Mouse (Mus musculus): ENCODE results near the gene Edrf1. TPM values are rescaled to one million over a fixed set of nuclear protein-coding genes. Genes with fewer than 3 reads are reported as not detected.

Gene Edrf1
- polyA plus RNA-seq, 1 experiment from 2014 or later: 27.1 TPM

GRCm38 (mm10) chr7:133638306-133638705 is 963 bp downstream of the Edrf1 start:
- Histone ChIP-seq H3K4me1 (ENCODE audit: insufficient read depth, low read length) (peaks cover 11% of the 10 kb centered on the region), H3K9me3 (ENCODE audit: low read length) (no peaks in the 10 kb centered on the region), H3K9ac (replicated peaks; ENCODE audit: low read length) (peak overlapping the region; percentile 87), H3K27ac (ENCODE audit: low read length) (peak overlapping the region; percentile 81), H3K27me3 (ENCODE audit: insufficient read depth, low read length) (no peaks in the 10 kb centered on the region), H3K4me3 (ENCODE audit: low read length) (peak overlapping the region; percentile 68), H3K4me2 (replicated peaks; ENCODE audit: low read depth, low read length) (peak overlapping the region; percentile 86), H3K36me3 (ENCODE audit: insufficient read depth, low read length) (peaks cover 30% of the 10 kb centered on the region)
- peak; percentile 25; the same call in 1 of the 2 replicates for ATAC-seq (ENCODE audit: low FRiP score, low TSS enrichment)
- 6% methylated on average over 13 of the region's 13 CpGs for WGBS

DNA sequence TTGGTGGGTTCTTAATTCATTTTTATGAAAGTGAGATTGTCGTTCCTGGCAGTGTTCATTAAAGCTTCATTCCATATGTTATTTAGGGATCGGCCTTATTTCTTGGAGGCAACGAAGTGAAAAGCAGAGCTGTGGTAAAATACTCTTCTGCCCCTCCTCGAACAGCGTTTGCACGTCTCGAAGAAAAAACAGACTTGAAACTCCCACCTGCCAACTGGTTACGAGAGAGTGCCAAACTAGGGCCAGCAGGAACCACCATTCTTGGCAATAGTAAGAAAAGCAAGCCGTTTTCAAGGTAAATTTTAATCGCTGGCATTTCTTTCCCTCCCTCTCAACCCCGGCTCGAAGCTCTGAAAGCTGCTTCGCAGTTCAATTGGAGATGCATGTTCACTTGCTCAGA is 1.5 kb downstream of the Edrf1 start:
- WGBS: 73% methylated on average over 13 of the region's 13 CpGs
- peak overlapping the region; percentile 68 for H3K4me3 ChIP-seq (ENCODE audit: low read length)

GRCm38 (mm10) chr7:133645716-133646115 is 8.4 kb downstream of the Edrf1 start:
- Histone ChIP-seq H3K4me1 (ENCODE audit: insufficient read depth, low read length) (no peaks in the 10 kb centered on the region), H3K36me3 (ENCODE audit: insufficient read depth, low read length) (peaks cover 70% of the 10 kb centered on the region), H3K4me3 (ENCODE audit: low read length) (no peak overlapping the region), H3K9ac (replicated peaks; ENCODE audit: low read length) (no peak overlapping the region), H3K4me2 (replicated peaks; ENCODE audit: low read depth, low read length) (no peak overlapping the region), H3K27ac (ENCODE audit: low read length) (no peak overlapping the region), H3K9me3 (ENCODE audit: low read length) (no peaks in the 10 kb centered on the region), H3K27me3 (ENCODE audit: insufficient read depth, low read length) (no peaks in the 10 kb centered on the region)
- 88% methylated on average over 6 of the region's 6 CpGs for WGBS
- no peak for ATAC-seq (ENCODE audit: low FRiP score, low TSS enrichment)

More for the DNA sequence above, 1.5 kb downstream of the Edrf1 start:
- no peak for ATAC-seq (ENCODE audit: low FRiP score, low TSS enrichment)
- Histone ChIP-seq H3K27ac (ENCODE audit: low read length) (no peak overlapping the region), H3K36me3 (ENCODE audit: insufficient read depth, low read length) (peaks cover 34% of the 10 kb centered on the region), H3K4me2 (replicated peaks; ENCODE audit: low read depth, low read length) (peak overlapping the region; percentile 86), H3K27me3 (ENCODE audit: insufficient read depth, low read length) (no peaks in the 10 kb centered on the region), H3K9ac (replicated peaks; ENCODE audit: low read length) (peak overlapping the region; percentile 87), H3K4me1 (ENCODE audit: insufficient read depth, low read length) (peaks cover 11% of the 10 kb centered on the region), H3K9me3 (ENCODE audit: low read length) (no peaks in the 10 kb centered on the region)

GRCm38 (mm10) chr7:133662467-133662866 is 25.1 kb downstream of the Edrf1 start:
- H3K4me2 ChIP-seq (replicated peaks; ENCODE audit: low read depth, low read length): no peak overlapping the region
- no peak overlapping the region for H3K4me3 ChIP-seq (ENCODE audit: low read length)
- H3K27me3 ChIP-seq (ENCODE audit: insufficient read depth, low read length): no peaks in the 10 kb centered on the region
- H3K9ac ChIP-seq (replicated peaks; ENCODE audit: low read length): no peak overlapping the region
- H3K27ac ChIP-seq (ENCODE audit: low read length): no peak overlapping the region
- ATAC-seq (ENCODE audit: low FRiP score, low TSS enrichment): no peak
- peaks cover 82% of the 10 kb centered on the region for H3K36me3 ChIP-seq (ENCODE audit: insufficient read depth, low read length)
- WGBS: 64% methylated on average over 1 of the region's 1 CpGs
- no peaks in the 10 kb centered on the region for H3K4me1 ChIP-seq (ENCODE audit: insufficient read depth, low read length)
- H3K9me3 ChIP-seq (ENCODE audit: low read length): no peaks in the 10 kb centered on the region

DNA sequence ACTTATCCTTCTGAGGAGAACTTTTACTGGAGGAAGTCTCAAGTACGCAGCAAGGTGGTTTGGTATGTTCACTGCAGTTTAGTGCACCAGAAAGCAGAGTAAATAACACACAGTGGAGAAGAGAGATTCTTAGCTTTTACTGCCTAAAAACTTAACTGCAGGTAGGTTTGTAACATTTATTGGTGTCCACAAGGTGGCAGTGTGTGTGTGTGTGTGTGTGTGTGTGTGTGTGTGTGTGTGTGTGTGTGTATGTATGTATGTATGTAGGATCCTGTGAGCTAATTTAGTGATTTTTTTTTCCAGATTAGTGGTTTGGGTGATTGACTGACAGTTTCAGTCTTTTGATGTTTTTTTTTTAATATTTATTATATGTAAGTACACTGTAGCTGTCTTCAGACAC is 31.7 kb downstream of the Edrf1 start:
- 93% methylated on average over 1 of the region's 1 CpGs for WGBS

DNA sequence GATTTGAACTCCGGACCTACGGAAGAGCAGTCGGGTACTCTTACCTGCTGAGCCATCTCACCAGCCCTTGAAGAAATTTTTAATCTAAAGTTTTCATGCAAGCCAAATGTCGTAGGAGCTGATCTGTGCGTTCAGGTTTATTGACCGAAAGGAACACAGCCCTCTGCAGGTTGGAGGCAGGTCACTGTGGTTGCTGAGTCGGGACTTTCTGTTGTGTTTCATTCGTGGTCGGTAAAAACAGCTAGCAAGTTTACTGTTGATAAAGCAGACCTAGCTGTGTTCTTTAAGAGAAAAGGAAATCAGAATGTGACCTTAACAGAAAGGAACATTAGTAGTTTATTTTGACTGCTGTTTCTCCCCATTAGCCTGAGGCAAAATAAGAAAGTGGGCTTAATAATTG is 32.6 kb downstream of the Edrf1 start:
- ATAC-seq (ENCODE audit: low FRiP score, low TSS enrichment): no peak
- whole genome bisulfite sequencing: 88% methylated on average over 9 of the region's 9 CpGs
- Histone ChIP-seq H3K9me3 (ENCODE audit: low read length) (no peaks in the 10 kb centered on the region), H3K4me3 (ENCODE audit: low read length) (no peak overlapping the region), H3K36me3 (ENCODE audit: insufficient read depth, low read length) (peaks cover 64% of the 10 kb centered on the region), H3K27me3 (ENCODE audit: insufficient read depth, low read length) (no peaks in the 10 kb centered on the region), H3K4me1 (ENCODE audit: insufficient read depth, low read length) (no peaks in the 10 kb centered on the region), H3K27ac (ENCODE audit: low read length) (no peak overlapping the region), H3K9ac (replicated peaks; ENCODE audit: low read length) (no peak overlapping the region), H3K4me2 (replicated peaks; ENCODE audit: low read depth, low read length) (no peak overlapping the region)

More for the DNA sequence above, 31.7 kb downstream of the Edrf1 start:
- no peak overlapping the region for H3K4me2 ChIP-seq (replicated peaks; ENCODE audit: low read depth, low read length)
- no peak for ATAC-seq (ENCODE audit: low FRiP score, low TSS enrichment)
- H3K9ac ChIP-seq (replicated peaks; ENCODE audit: low read length): no peak overlapping the region
- H3K27me3 ChIP-seq (ENCODE audit: insufficient read depth, low read length): no peaks in the 10 kb centered on the region
- H3K9me3 ChIP-seq (ENCODE audit: low read length): no peaks in the 10 kb centered on the region
- no peak overlapping the region for H3K27ac ChIP-seq (ENCODE audit: low read length)
- peaks cover 71% of the 10 kb centered on the region for H3K36me3 ChIP-seq (ENCODE audit: insufficient read depth, low read length)
- H3K4me3 ChIP-seq (ENCODE audit: low read length): no peak overlapping the region
- H3K4me1 ChIP-seq (ENCODE audit: insufficient read depth, low read length): no peaks in the 10 kb centered on the region

DNA sequence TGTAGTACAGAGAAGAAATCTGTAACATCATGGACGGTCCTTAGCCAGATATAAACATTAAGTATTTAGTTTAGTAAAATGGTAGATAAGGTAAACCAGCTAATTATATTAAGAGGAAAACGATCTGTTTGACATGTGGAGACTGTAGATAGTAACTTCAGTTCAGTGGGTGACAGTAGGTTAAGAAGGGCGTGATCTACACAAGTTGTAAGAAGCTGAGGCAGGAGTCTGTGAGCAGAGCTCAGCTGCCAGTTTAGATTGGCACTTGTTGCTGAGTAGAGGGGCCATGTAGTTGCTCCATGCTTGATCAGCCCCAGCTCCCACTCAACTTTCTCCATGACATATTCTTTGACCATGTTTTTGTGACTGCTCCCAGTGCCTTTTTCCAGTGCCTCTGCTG is 33.5 kb downstream of the Edrf1 start:
- Histone ChIP-seq H3K9me3 (ENCODE audit: low read length) (no peaks in the 10 kb centered on the region), H3K27me3 (ENCODE audit: insufficient read depth, low read length) (no peaks in the 10 kb centered on the region), H3K4me1 (ENCODE audit: insufficient read depth, low read length) (no peaks in the 10 kb centered on the region), H3K9ac (replicated peaks; ENCODE audit: low read length) (no peak overlapping the region), H3K4me3 (ENCODE audit: low read length) (no peak overlapping the region), H3K4me2 (replicated peaks; ENCODE audit: low read depth, low read length) (no peak overlapping the region), H3K36me3 (ENCODE audit: insufficient read depth, low read length) (peaks cover 58% of the 10 kb centered on the region), H3K27ac (ENCODE audit: low read length) (no peak overlapping the region)
- no peak for ATAC-seq (ENCODE audit: low FRiP score, low TSS enrichment)
- 91% methylated on average over 3 of the region's 3 CpGs for WGBS

GRCm38 (mm10) chr7:133676002-133676401 is 38.7 kb downstream of the Edrf1 start:
- Histone ChIP-seq H3K4me3 (ENCODE audit: low read length) (no peak overlapping the region), H3K4me2 (replicated peaks; ENCODE audit: low read depth, low read length) (no peak overlapping the region), H3K9ac (replicated peaks; ENCODE audit: low read length) (no peak overlapping the region), H3K27me3 (ENCODE audit: insufficient read depth, low read length) (no peaks in the 10 kb centered on the region), H3K36me3 (ENCODE audit: insufficient read depth, low read length) (peaks cover 21% of the 10 kb centered on the region), H3K27ac (ENCODE audit: low read length) (no peak overlapping the region), H3K4me1 (ENCODE audit: insufficient read depth, low read length) (no peaks in the 10 kb centered on the region), H3K9me3 (ENCODE audit: low read length) (no peaks in the 10 kb centered on the region)
- WGBS: 76% methylated on average over 9 of the region's 9 CpGs
- no peak for ATAC-seq (ENCODE audit: low FRiP score, low TSS enrichment)

DNA sequence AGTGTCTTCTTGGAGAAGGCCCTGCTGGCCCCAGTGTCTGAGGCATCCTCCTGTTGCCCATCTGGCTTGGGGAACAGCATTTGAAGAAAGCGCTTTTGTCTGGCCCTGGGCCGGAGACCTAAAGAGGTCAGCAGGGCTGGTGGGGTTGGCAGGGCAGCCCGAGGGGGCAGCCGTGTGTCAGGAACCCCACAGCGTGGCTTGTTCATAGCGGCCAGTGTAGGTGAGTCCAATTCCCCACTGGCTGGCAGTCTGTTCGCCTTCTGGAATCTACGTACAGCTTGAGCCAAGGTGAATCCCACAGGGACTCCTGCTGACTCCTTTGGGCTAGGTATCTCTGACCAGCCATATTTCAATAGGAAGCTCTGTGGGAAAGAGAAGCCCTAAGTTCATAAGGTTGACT is 41.4 kb downstream of the Edrf1 start:
- no peaks in the 10 kb centered on the region for H3K9me3 ChIP-seq (ENCODE audit: low read length)
- H3K4me1 ChIP-seq (ENCODE audit: insufficient read depth, low read length): no peaks in the 10 kb centered on the region
- no peaks in the 10 kb centered on the region for H3K36me3 ChIP-seq (ENCODE audit: insufficient read depth, low read length)
- H3K4me3 ChIP-seq (ENCODE audit: low read length): no peak overlapping the region
- no peak overlapping the region for H3K4me2 ChIP-seq (replicated peaks; ENCODE audit: low read depth, low read length)
- H3K27ac ChIP-seq (ENCODE audit: low read length): no peak overlapping the region
- no peaks in the 10 kb centered on the region for H3K27me3 ChIP-seq (ENCODE audit: insufficient read depth, low read length)
- ATAC-seq (ENCODE audit: low FRiP score, low TSS enrichment): no peak
- H3K9ac ChIP-seq (replicated peaks; ENCODE audit: low read length): no peak overlapping the region
- 89% methylated on average over 8 of the region's 8 CpGs for WGBS

DNA sequence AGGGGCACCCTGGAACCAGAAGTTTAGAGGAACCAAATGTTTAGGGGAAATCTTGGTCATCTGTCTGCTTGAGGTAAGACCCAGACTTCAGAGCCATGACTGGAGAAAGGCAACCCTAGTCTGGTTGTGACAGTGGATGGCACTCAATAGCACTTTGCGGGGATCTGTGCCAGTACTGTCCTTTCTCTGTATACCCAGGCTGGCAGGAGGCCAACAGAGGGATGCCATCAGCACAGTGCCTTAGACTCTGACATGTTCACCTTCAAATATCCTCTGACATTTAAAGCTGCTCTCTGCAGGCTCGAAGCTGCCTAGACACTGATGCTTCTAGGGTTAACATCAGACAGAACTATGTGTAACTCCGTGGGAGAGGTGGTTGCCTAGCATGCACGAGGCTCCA is 42.1 kb downstream of the Edrf1 start:
- Histone ChIP-seq H3K27me3 (ENCODE audit: insufficient read depth, low read length) (no peaks in the 10 kb centered on the region), H3K9ac (replicated peaks; ENCODE audit: low read length) (no peak overlapping the region), H3K4me3 (ENCODE audit: low read length) (no peak overlapping the region), H3K4me1 (ENCODE audit: insufficient read depth, low read length) (no peaks in the 10 kb centered on the region), H3K36me3 (ENCODE audit: insufficient read depth, low read length) (no peaks in the 10 kb centered on the region), H3K4me2 (replicated peaks; ENCODE audit: low read depth, low read length) (no peak overlapping the region), H3K9me3 (ENCODE audit: low read length) (0 out of 2 replicates have a peak, but pooled peaks cover 4% of the 10 kb centered on the region), H3K27ac (ENCODE audit: low read length) (no peak overlapping the region)
- 63% methylated on average over 4 of the region's 4 CpGs for WGBS
- no peak for ATAC-seq (ENCODE audit: low FRiP score, low TSS enrichment)

Measured in kidney, embryonic 16.5 days (tissue).